Mouse (Mus musculus): ENCODE results near the gene Hsd11b2. TPM values are rescaled to one million over a fixed set of nuclear protein-coding genes. Genes with fewer than 3 reads are reported as not detected.

The Hsd11b2 gene
- polyA plus RNA-seq, 1 experiment from 2014 or later: 1.7 TPM

DNA sequence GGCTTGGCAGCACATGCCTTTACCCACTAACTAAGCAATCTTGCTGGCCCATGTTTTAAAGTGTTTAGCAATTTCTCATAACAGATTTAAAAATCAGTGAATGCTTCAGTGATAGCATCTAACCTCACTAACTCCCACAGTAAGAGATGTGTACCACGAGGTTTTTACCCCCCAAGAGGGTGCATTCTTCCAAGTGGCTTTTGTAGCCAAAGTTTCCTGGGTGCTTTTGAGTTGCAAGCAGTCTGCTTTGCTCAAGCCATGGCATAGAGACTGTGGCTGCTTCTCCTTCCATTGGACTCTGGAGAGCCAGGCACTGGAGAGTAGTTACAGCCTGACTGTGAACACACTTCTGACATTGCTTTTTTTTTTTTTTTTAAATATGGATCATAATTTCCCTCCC is 29.3 kb upstream of the Hsd11b2 start:
- ATAC-seq (replicated peaks): no peak
- H3K4me1 ChIP-seq: no peaks in the 10 kb centered on the region
- 44% methylated on average over 1 of the region's 1 CpGs for WGBS

DNA sequence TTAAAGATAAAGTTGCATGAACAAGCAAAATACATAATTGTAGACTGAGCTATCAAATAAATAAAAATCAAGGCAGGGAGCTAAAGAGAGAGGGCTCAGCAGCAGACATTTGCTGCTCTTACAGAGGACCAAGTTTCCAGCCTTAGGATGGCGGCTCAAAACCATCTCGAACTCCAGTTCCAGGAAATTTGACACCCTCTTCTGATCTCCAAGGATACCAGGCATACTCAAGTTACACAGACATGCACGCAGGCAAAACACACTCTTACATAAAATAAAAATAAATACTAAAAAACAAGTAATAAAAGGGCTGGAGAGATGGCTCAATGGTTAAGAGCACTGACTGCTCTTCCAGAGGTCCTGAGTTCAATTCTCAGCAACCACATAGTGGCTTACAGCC is 25.1 kb upstream of the Hsd11b2 start:
- Histone ChIP-seq H3K4me2 (replicated peaks) (no peak overlapping the region), H3K4me1 (peaks cover 21% of the 10 kb centered on the region), H3K4me3 (no peak overlapping the region), H3K27me3 (no peaks in the 10 kb centered on the region), H3K9ac (replicated peaks) (no peak overlapping the region), H3K9me3 (no peaks in the 10 kb centered on the region), H3K36me3 (no peaks in the 10 kb centered on the region), H3K27ac (replicated peaks) (no peak overlapping the region)
- WGBS: 64% methylated on average over 3 of the region's 3 CpGs
- no peak for ATAC-seq (replicated peaks)

More for the DNA sequence above, 29.3 kb upstream of the Hsd11b2 start:
- Histone ChIP-seq H3K9me3 (no peaks in the 10 kb centered on the region), H3K4me3 (no peak overlapping the region), H3K4me2 (replicated peaks) (no peak overlapping the region), H3K27me3 (no peaks in the 10 kb centered on the region), H3K9ac (replicated peaks) (no peak overlapping the region), H3K27ac (replicated peaks) (no peak overlapping the region), H3K36me3 (no peaks in the 10 kb centered on the region)

DNA sequence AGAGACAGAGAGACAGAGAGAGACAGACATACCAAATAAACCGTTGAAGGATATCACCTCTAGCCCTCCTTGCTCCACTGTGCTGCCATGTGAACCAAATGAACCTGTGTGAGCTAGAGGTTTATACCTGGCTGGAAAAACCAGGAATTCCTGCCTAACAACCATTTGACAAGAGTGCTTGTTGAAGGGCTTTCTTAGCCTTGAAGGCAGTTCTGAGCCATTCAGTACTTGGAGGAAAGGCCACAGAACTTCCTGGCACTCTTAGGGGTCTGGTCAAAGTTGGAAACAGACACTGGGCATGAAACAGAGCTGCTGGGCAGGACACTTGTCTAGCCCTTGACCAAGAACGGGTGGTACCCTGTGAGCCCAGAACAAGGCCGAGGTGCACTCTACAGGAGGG is 24.0 kb upstream of the Hsd11b2 start:
- Histone ChIP-seq H3K9me3 (no peaks in the 10 kb centered on the region), H3K4me1 (peaks cover 21% of the 10 kb centered on the region), H3K36me3 (no peaks in the 10 kb centered on the region), H3K4me2 (replicated peaks) (no peak overlapping the region), H3K27ac (replicated peaks) (no peak overlapping the region), H3K27me3 (no peaks in the 10 kb centered on the region), H3K9ac (replicated peaks) (no peak overlapping the region), H3K4me3 (no peak overlapping the region)
- 86% methylated on average over 3 of the region's 3 CpGs for WGBS
- ATAC-seq (replicated peaks): no peak

DNA sequence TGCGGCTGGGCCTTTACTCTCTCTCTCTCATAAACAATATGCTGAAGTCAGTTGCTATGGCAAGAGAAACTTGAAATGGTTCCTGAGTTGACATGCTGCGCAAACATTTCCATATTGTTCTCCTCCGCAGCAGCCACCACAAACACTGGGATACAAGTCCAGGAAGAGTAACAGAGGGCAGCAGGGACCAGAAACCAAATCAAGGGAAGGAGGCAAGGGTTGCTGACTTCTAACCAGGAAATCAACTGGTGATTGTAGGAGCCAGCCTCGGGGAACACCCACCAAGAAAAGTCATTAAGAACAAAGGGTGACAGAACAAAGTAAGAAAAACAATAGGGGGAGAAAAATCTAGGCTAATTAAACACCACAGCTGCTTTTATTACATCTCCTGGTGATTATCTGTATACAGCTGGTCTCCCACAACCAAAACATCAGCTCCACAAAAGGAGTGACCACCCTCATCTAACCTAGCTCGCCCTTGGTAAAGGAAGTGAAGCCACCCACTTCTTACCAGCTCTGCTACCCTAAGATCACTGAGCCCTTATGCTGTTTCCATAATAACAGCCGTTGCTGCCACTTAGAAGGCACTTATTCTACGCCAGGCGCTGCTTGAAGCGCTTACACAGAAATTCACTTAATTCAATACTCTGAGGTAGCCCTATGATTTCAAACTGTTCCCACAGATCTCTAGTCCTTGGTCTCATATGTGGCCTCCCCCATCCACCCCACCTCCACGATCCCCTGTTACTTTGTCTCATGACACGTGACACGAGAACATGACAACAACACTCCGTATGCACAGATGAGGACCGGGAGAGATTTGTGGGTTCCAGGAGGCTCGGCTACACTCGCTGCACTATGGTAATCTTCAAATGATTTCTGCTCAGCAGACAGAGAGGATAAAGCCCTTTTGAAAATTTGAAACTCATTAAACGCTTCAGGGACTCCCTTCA is 22.9 kb upstream of the Hsd11b2 start:
- no peaks in the 10 kb centered on the region for H3K36me3 ChIP-seq

DNA sequence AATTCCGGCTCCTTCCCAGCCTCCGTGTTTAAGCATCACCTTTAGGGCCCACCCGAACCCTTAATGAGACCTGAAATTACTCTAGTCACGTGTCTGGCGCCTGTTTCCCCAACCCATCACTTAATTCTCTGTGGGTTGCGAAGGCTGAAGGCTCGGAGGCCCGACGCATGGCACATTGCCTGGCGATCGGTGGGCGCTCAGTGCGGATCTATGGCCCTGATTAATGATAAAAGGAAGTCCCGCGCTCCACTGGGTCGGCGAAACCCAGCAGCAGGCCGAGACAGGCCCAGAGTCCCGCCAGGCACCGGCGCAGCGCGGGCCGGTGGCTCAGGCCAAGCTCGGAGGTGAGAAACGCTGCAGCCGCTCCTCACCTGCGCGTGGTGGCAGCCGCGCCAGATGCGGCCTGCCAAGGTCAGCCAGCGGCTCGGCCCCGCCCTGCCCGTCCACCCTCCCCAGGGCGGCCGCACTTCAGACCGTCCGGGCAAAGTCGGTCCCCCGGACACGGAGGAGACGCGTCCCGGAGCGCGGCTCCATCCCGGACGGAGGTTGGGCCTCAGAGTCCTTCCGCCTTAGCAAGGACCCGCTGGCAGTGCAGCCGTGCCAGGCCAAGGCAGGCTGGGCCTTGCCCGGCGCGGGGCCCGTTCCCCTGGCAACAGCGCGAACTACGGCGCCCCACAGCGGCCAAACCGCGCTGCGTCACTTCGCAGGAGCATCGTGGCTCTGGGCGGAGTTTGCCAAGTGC is 21.9 kb upstream of the Hsd11b2 start, which contains the start of gene Zdhhc1:
Gene Zdhhc1 (minus strand): TSS at position 464 of the 742 bp plus-strand sequence.
- H3K9me3 ChIP-seq: no peaks in the 10 kb centered on the region
- ATAC-seq (replicated peaks): peak; percentile 93
- H3K27ac ChIP-seq (replicated peaks): peak within 1 kb of the TSS; percentile 75
- under 1% methylated on average over 68 of the region's 68 CpGs for WGBS
- peaks cover 21% of the 10 kb centered on the region for H3K4me1 ChIP-seq
- H3K9ac ChIP-seq (replicated peaks): peak within 1 kb of the TSS; percentile 80
- no peaks in the 10 kb centered on the region for H3K27me3 ChIP-seq
- H3K36me3 ChIP-seq: no peaks in the 10 kb centered on the region
- peak within 1 kb of the TSS; percentile 98 for H3K4me2 ChIP-seq (replicated peaks)
- H3K4me3 ChIP-seq: peak within 1 kb of the TSS; percentile 94

More for the DNA sequence above, 22.9 kb upstream of the Hsd11b2 start:
- peak overlapping the region; percentile 98 for H3K4me2 ChIP-seq (replicated peaks)
- 18% methylated on average over 17 of the region's 17 CpGs for WGBS
- peak; percentile 55 for ATAC-seq (replicated peaks)
- H3K4me3 ChIP-seq: peak overlapping the region; percentile 94
- H3K27ac ChIP-seq (replicated peaks): peak overlapping the region; percentile 75; the same call in 1 of the 2 replicates
- peak overlapping the region; percentile 80 for H3K9ac ChIP-seq (replicated peaks)
- peaks cover 21% of the 10 kb centered on the region for H3K4me1 ChIP-seq
- no peaks in the 10 kb centered on the region for H3K9me3 ChIP-seq
- no peaks in the 10 kb centered on the region for H3K27me3 ChIP-seq

DNA sequence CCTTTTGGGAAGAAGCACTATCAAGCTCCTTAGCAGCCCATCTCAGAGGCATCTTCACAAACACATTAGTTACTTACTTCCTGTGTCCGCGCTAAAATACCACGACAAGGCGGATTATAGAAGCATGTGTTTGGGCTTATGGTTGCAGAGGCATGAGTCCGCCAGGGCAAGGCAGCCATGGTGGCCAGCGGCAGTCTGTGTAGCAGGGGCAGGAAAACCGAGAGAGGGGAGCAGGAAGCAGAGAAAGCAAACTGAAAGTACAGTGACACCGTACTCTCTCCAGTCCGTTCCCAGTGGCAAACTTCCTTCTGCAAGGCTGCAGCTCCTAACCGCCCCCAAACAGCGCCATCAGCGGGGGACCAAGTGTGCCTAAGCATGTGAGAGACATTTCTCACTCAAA is 18.8 kb upstream of the Hsd11b2 start:
- Histone ChIP-seq H3K4me1 (peaks cover 21% of the 10 kb centered on the region), H3K27me3 (no peaks in the 10 kb centered on the region), H3K9ac (replicated peaks) (no peak overlapping the region), H3K27ac (replicated peaks) (no peak overlapping the region), H3K9me3 (no peaks in the 10 kb centered on the region), H3K4me2 (replicated peaks) (no peak overlapping the region), H3K4me3 (no peak overlapping the region), H3K36me3 (no peaks in the 10 kb centered on the region)
- no peak for ATAC-seq (replicated peaks)
- 75% methylated on average over 12 of the region's 12 CpGs for WGBS

DNA sequence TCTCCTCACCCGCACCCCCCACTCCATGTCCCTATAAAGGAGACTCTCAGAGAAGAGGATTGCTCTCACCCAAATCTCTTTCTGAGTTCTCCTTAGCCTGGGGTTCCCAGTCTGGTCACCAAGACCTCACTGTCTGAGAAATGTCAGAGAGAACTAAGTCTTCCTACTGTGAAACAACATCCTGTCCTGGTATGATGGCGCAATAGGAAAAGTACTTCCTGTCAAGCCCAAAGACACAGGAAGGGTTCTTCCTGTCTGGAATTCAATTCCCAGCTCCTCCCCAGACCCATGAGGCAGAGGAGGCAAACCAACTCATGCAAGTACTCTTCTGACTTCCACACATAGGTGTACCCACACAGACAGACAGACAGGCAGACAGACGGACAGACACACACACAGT is 13.9 kb upstream of the Hsd11b2 start:
- no peaks in the 10 kb centered on the region for H3K27me3 ChIP-seq
- no peak for ATAC-seq (replicated peaks)

DNA sequence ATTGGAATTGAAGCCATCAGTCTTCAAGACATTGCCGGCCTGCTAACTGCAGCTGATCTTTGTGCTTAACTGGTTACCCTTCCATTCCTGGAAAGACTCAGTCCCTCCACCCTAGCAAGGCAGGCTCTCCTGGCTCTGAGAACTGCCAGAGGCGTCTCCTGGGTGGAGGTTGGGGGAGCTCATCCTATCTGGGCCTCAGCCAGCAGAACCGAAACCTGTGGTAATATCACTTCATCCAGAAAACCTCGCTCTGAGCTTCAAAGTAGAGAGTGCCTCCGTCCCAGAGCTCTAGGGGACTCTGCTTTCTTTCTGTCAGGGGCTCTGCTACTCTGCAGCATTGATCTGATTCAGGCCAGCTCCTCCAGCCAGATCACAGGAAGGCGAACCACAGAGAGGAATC is 11.6 kb upstream of the Hsd11b2 start:
- 75% methylated on average over 6 of the region's 6 CpGs for WGBS
- no peak overlapping the region for H3K4me3 ChIP-seq
- H3K4me1 ChIP-seq: no peaks in the 10 kb centered on the region

More for the DNA sequence above, 13.9 kb upstream of the Hsd11b2 start:
- Histone ChIP-seq H3K9me3 (no peaks in the 10 kb centered on the region), H3K27ac (replicated peaks) (no peak overlapping the region), H3K4me2 (replicated peaks) (no peak overlapping the region), H3K9ac (replicated peaks) (no peak overlapping the region), H3K4me3 (no peak overlapping the region), H3K4me1 (no peaks in the 10 kb centered on the region), H3K36me3 (no peaks in the 10 kb centered on the region)
- WGBS: 93% methylated on average over 3 of the region's 3 CpGs

DNA sequence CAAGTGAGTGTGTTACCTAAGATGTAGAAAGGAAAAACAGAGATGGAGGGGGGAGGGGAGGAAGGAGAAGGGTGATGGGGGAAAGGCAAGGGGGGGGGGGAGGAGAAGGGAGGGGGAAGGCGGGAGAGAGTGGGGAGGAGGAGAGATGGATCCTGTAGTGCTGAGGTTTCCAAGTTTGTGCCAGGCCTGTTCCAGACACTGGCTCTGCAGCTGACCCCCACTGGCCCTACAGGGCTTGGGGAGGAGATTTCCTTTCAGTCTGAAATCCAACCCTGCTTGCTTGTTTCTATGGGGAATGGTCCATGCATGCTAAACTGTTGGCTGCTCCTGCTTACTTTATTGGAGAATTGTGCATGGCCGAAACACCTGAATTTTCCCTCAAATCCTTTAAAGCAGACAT is 9.8 kb upstream of the Hsd11b2 start:
- Histone ChIP-seq H3K4me3 (no peak overlapping the region), H3K27me3 (no peaks in the 10 kb centered on the region), H3K4me1 (no peaks in the 10 kb centered on the region), H3K27ac (replicated peaks) (no peak overlapping the region), H3K9ac (replicated peaks) (no peak overlapping the region), H3K9me3 (no peaks in the 10 kb centered on the region), H3K4me2 (replicated peaks) (no peak overlapping the region), H3K36me3 (no peaks in the 10 kb centered on the region)
- 53% methylated on average over 1 of the region's 2 CpGs for WGBS
- no peak for ATAC-seq (replicated peaks)

More for the DNA sequence above, 11.6 kb upstream of the Hsd11b2 start:
- no peaks in the 10 kb centered on the region for H3K27me3 ChIP-seq
- ATAC-seq (replicated peaks): no peak
- no peak overlapping the region for H3K9ac ChIP-seq (replicated peaks)
- no peak overlapping the region for H3K27ac ChIP-seq (replicated peaks)
- H3K9me3 ChIP-seq: no peaks in the 10 kb centered on the region
- H3K4me2 ChIP-seq (replicated peaks): no peak overlapping the region
- H3K36me3 ChIP-seq: no peaks in the 10 kb centered on the region

DNA sequence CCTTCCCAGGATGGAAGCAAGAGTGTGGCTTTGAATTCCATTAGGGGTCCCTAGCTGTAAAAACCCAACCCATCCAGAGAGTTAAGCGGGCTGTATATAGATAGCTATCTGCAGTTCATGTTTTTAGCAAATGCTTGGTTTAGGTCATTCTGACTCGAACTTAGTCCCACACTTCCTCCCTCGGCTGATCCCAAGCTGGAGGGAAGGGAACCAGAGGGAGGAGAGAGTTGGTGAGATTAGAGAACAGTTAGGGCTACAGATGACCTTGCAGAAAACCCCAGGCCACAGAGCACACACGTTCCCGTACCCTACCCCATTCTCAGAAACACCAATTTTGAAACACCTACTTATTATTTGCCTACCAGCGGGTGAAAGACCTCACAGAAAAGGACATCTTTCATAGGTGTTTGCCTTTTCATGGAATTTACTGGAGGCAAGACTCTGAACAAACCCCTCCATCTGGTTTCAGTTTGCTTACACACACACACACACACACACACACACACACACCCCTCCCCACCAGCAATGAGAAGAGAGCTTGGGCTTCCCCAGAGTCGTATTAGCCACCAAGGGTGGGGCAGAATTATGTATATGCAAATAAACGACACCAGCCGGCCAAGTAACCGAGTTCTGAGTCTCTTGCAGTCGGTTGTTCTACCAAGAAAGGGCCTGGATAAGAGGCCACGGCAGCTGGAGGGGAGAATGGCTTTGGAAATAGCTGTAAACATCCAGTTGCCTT is 8.4 kb upstream of the Hsd11b2 start:
- no peak for ATAC-seq (replicated peaks)
- no peaks in the 10 kb centered on the region for H3K27me3 ChIP-seq
- H3K27ac ChIP-seq (replicated peaks): no peak overlapping the region
- no peak overlapping the region for H3K9ac ChIP-seq (replicated peaks)
- H3K9me3 ChIP-seq: no peaks in the 10 kb centered on the region
- no peaks in the 10 kb centered on the region for H3K36me3 ChIP-seq
- no peak overlapping the region for H3K4me3 ChIP-seq
- no peak overlapping the region for H3K4me2 ChIP-seq (replicated peaks)
- 57% methylated on average over 12 of the region's 12 CpGs for whole genome bisulfite sequencing
- H3K4me1 ChIP-seq: no peaks in the 10 kb centered on the region

DNA sequence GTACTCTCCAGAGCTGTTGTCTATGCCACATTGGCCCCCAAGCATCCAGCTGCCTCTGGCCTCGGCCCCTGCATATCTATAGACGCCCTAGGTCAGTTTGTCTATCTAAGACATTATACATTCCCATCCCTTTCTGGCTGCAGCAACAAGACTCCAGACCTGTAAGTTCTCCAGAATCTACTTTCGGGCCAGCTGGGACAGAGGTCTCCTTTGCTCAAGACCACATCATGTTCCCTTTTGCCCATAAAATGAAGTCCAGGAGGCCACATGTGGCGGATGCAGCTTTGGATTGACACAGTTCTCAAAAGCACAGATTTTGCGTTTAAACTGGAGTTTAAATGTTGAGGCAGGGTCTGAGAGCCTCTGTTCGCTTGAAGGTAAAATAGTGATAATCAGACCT is 4.4 kb upstream of the Hsd11b2 start:
- Histone ChIP-seq H3K4me1 (peaks cover 16% of the 10 kb centered on the region), H3K9me3 (no peaks in the 10 kb centered on the region), H3K4me3 (no peak overlapping the region), H3K27me3 (peaks cover 8% of the 10 kb centered on the region), H3K36me3 (no peaks in the 10 kb centered on the region), H3K4me2 (replicated peaks) (no peak overlapping the region), H3K9ac (replicated peaks) (no peak overlapping the region), H3K27ac (replicated peaks) (no peak overlapping the region)
- 91% methylated on average over 6 of the region's 6 CpGs for WGBS
- ATAC-seq (replicated peaks): no peak

DNA sequence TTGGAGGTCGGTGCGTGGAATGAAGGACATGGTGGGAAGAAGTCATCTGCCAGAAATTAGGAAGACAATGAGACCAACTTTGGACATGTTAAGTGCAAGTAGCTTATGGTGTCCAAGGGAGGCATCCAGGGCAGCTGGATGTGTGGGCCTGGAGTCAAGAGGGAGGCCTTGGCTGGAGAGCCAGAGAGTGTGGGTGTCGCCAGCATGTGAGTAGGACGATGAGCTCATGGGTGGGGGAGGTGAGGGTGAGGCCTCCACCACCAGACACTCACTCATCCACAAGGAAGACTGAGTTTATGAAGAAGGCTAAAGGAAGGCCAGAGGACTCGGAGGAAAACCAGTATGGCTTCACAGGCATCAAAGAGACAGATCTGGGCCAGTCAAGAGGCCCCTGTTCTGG is 3.9 kb upstream of the Hsd11b2 start:
- Histone ChIP-seq H3K4me2 (replicated peaks) (no peak overlapping the region), H3K9me3 (no peaks in the 10 kb centered on the region), H3K36me3 (no peaks in the 10 kb centered on the region), H3K27ac (replicated peaks) (no peak overlapping the region), H3K27me3 (peaks cover 12% of the 10 kb centered on the region), H3K9ac (replicated peaks) (no peak overlapping the region), H3K4me3 (no peak overlapping the region), H3K4me1 (peaks cover 16% of the 10 kb centered on the region)
- ATAC-seq (replicated peaks): no peak
- WGBS: 77% methylated on average over 5 of the region's 5 CpGs

Measured in forebrain, embryonic 15.5 days (tissue).